Mouse (Mus musculus): ENCODE results near the gene Ccdc141. TPM values are rescaled to one million over a fixed set of nuclear protein-coding genes. Genes with fewer than 3 reads are reported as not detected.
"Not testable (repeated sequence)": the region's sequence is repeated elsewhere in the genome, so short reads cannot be mapped to it uniquely, and the experiment has no call there.

Ccdc141 gene
- total RNA-seq, 2 experiments from 2014 or later = 213 to 231 TPM

DNA sequence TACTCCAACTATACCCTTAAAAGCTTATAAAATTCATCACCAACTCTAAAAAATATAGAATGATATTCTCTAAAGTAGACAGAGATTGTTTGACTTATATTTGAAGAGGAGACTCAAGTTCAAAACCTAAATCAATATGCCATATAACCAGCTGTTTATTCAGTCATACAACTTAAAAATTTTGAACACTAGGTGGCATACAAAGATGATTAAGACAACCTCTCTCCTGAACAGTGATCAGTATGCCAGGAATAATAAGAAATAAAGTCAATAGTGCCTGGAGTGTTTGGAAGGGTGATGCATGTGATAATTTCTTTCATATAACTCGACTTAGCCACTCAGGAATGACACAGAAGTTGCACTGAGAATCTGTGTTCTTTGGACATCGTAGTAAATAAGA lies 89.3 kb downstream of the Ccdc141 start:
- intact Hi-C loops (cut with DNase I) = no loop called here
- DNase-seq = no peak

DNA sequence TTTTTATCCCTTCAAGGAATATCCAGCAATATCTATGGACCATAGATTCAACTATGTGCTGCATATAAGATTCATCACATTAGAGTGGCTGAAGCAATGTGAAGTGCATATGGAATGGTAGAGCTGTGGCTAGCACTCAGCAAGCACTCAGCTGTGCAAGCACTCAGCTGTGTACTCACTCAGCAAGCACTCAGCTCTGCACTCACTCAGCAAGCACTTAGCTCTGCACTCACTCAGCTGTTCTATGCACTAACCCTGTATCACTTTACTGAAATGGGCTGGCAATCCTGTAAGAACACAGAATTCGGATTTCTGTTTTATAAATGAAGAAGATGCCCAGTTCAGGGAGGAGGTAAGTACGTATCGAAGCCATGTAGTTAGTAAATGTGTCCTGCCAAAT lies 89.8 kb downstream of the Ccdc141 start:
- intact Hi-C loops (cut with DNase I) = no loop called here
- DNase-seq = no peak

DNA sequence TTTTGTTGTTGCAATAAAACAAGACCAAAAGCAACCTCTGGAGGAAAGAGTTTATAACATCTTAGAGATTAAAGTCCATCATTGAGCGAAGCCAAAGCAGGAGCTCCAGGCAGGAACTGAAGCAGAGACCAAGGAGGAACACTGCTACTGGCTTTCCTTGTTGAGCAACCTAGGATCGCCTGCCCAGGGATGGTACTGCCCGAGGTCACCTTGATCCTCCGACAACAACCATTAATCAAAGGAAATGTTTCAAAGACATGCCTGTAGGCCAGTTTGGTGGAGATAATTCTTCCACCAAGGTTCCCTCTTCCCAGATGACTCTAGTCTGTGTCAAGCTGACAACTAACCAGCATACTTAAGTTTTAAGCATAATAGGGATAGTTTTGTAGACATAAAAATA lies 91.7 kb downstream of the Ccdc141 start:
- DNase-seq = no peak
- intact Hi-C loops (cut with DNase I) = no loop called here

DNA sequence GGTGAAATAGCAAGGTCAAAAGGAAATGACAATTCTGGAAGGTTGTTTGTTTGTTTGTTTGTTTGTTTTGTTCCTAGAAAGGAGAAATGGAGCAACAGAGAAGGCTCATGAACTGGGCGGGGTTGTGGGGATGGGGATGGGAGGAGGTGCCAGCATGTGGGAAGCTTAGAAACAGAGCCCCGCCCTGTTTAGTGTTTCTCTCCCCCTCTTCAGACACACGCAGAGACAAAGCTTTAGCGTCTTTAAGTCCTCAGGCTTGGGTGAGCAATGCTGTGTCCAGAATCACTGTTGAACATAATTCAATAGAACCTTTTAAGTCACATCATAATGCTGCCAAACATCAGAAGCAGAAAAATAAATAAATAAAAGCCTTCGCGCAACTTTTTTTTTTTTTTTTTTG lies 96.1 kb downstream of the Ccdc141 start:
- intact Hi-C loops (cut with DNase I) = no loop called here
- DNase-seq = no peak

DNA sequence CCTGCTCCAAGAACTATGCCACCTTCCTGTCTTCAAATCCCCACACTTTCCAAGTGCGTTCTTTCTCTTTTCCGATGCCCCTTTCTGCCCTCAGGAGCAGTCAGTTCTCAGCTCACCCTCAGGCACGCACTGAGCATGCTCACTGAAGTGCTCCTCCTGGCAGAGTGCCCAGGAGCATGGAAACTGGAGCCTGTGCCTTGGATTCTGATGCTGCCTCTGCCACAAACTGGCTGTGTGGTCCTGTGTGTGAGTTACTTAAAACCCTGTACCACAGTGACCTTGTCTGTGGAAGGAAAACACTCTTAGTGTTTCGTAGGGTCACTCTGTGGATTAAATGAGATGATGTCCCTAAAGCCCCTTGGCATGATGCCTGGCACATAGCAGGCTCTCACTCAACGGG lies 96.5 kb downstream of the Ccdc141 start:
- DNase-seq = no peak
- intact Hi-C loops (cut with DNase I) = no loop called here

DNA sequence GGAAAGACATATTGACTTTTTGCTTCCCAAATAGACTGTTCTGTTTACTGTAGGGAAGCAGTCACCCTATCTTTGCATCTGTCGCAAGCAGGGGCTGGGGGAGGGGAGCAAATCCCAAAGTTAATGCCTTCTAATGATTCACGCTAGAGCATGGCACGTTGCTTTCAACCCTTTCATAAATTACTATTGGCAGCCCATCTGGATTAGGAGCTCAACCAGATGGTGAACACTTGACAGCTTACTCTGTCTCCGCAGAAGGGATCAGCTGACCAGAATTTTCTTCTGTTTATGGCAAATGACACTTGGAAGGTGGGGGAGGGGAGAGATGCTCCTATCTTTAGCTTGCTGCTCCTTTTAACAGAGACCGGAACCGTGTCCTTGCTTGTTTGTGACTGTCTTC lies 105.1 kb downstream of the Ccdc141 start:
- intact Hi-C loops (cut with DNase I) = loop anchor here (10.0 kb wide), 1 partner anchor 140 kb away; no protein-coding TSS in a partner anchor
- no peak for DNase-seq

DNA sequence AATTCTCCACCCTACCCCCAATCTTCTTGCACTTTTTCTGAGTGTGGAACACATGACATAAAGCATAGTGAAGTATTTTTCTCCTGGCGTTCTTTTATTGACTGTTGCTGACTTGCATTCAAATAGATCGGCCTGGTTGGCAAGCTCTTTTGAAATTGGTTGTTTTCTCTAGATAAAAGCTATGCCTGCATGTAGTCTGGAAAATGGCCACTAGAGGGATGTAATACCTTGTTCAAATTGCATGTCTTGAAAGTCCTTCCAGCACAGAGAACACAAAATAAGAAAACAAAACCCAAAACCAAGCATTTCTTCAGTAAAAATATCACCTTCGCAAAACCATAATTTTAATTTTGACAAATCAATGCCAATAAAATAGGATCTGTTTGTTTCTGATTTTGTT lies 108.6 kb downstream of the Ccdc141 start:
- peak in 1 of 2 experiments; percentile 58 for DNase-seq
- intact Hi-C loops (cut with DNase I) = loop anchor here (5.0 to 10.0 kb wide), 2 partner anchors 143 to 280 kb away; no protein-coding TSS in a partner anchor

DNA sequence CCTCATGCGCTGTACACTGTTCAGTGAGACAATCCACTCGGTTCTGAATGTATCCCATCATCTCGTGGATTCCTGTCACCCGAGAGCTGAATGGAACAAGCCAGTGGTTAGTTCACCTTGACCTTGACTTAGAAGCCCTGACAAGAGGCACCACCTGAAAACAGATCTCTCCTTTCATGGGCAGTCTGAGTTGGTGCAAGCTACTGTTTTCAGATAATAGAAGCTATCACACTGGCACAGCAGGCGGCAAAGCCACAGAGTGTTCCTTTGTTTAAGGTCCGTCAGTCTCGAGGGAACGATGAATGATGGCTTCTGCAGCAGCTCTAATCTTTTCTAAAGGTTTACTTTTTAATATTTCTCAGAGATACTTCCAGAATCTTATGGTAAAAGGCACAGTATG lies 110.8 kb downstream of the Ccdc141 start:
- intact Hi-C loops (cut with DNase I) = no loop called here
- DNase-seq = no peak

DNA sequence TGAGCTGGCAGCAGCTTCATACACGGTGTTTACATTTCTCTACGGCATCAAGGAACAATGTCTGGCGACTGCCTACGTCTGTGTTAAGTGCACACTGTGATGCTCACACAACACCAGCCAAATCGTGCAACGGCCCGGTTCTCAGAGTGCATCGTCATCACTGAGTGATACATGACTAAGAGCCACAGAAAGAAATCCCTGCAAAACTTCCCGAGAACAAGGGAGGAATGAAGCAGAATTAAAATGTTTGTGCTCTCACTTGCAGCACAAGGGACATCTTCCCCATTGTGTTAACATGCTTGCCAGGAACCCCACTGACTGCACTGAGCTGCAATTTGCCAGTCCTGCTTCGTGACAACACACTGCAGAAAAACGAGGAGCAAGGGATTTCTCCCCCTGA lies 114.1 kb downstream of the Ccdc141 start:
- no peak for DNase-seq
- intact Hi-C loops (cut with DNase I) = no loop called here

DNA sequence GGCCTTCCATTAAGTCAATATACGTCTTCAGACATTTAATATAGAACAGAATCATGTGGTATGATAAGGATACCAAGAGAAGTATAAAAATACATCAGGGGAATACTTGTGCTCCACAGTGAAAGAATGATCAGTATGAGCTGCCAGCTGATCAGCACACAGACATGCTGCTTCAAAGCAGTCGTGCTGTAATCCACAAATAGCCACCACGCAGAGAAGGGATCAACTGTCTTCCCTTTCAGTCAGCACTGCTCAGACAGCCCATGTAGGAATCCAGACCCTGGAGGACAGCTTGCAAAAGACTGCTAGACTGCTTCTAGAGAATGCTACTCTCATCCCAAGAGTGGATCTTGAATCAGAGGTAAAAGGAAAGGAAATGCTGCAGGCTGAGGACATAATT lies 127.5 kb downstream of the Ccdc141 start:
- peak in 1 of 2 experiments; percentile 18 for DNase-seq
- intact Hi-C loops (cut with DNase I) = no loop called here

DNA sequence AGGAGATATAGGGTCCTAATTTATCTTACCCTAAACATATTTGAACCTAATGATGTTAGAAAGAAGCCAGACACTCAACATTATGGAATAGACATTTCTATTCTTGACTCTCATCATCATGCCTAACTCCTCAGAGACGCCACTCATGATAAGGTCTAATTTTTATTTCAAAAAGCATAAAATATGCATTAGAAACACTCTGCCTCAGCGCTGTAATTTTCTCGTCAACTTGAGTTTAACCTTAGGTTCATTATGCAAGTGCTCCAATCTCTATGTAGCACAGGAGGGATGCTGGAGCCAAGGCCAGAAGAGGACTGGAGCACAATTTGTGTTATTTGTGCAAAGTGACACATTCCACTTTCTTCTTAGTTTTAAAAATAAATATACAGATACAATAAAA lies 130.8 kb downstream of the Ccdc141 start:
- intact Hi-C loops (cut with DNase I) = no loop called here
- DNase-seq = no peak

DNA sequence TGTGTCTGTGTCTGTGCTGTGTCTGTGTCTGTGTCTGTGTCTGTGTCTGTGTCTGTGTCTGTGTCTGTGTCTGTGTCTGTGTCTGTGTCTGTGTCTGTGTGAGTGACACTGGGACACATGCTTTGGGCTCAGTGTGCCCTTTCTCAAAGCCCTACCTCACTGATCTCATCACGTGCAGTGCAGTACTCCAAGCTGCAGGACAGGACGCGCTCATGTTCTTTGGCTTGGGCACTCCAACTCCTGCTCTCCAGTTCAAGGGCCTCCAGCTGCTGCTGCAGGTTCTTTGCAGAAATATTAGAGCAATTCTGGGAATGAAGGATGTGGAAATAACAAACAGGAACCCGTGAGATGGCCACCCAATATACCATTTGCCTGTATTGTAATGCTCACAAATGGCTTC lies 131.2 kb downstream of the Ccdc141 start:
- intact Hi-C loops (cut with DNase I) = no loop called here
- DNase-seq = peak in 1 of 2 experiments; percentile 17

DNA sequence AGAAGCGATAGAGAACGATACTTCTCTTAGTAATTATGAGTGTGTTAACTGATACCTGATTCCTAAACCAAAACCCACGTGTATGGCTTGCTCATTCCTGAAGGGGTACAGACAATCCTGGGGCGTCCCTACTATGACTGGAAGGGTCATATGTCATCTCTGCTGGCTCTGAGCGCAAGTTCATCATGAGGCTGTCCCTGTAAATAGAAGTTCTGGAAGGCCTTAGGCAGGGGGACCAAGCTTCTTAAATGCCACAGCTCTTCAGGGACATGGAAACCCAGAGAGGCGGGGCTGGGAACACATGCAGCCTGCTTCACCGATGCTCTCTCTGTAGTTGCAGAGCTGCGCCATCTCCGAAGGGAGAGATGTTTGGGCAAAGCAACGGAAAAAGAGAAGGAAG lies 133.2 kb downstream of the Ccdc141 start:
- intact Hi-C loops (cut with DNase I) = no loop called here
- no peak for DNase-seq

DNA sequence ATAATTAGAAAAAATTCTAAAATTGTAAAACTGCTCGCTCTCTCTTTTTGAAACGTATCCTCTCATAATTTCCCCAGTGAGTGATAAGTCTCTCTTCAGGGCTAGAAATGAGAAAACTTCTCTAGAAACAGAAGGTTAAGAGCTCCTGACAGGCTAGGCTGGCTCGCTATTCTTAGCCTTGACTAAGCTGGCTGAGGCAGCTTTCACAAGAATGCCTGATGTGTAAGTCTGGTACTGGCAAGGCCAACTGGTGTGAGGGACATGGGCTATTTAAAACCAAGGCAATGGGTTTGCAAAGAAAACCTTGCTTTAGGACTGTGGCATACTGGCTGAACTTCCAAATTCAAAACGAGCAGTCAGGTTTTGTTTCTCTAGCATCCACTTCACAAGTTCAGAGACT lies 136.3 kb downstream of the Ccdc141 start:
- peak in 1 of 2 experiments; percentile 23 for DNase-seq
- intact Hi-C loops (cut with DNase I) = no loop called here

DNA sequence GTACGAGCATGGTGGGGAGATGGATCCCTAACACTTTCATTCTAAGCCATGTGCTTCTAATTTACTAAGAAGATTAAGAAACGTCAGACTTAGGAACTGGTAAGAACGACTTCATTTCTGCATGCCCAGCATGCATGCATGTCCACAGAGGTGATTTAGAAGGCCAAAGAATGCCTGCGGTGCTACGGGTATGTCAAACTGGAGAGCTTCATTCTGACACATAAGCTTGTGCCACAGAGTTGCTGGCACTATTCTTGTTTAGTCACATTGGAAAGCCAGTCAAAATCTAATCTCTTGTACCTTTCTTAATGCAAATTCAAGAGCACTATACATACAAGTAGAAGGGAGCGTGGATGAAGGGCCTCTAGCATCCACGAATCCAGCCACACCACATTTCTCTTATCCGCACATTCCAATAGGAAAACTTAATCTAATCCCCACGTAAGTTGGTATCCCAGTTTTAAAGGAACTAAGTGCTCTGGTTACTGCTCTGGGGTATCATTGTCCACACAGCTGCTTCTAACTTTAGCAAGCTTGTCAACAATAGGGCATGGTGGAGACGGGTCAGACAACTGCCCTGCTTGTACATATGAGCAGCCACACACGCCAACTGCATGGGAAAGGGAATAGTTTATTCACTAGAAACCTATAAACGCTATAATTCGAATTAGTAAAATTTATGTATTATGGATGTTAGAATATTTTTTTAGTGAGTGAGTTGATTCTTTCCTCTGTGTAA lies 136.9 kb downstream of the Ccdc141 start:
- DNase-seq = peak in 1 of 2 experiments; percentile 12
- intact Hi-C loops (cut with DNase I) = no loop called here

DNA sequence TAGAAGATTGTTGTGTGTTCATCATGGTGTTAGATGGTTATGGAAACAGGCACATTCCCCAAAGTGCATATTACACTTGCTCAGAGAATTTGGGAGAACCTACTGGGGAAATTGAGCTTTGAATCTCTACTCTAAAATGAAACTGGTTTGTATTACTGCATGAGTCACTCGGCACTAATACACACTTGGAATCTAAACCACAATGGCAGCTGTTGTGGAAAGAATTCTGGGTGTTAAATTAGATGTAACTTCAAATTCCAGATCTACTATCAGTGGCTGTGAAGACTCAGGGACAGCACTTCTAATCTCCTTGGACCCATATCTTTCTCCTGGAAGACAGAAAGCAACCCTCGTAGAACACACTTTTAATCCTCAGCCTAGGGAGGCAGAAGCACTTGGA lies 149.8 kb downstream of the Ccdc141 start:
- no peak for DNase-seq
- intact Hi-C loops (cut with DNase I) = no loop called here

DNA sequence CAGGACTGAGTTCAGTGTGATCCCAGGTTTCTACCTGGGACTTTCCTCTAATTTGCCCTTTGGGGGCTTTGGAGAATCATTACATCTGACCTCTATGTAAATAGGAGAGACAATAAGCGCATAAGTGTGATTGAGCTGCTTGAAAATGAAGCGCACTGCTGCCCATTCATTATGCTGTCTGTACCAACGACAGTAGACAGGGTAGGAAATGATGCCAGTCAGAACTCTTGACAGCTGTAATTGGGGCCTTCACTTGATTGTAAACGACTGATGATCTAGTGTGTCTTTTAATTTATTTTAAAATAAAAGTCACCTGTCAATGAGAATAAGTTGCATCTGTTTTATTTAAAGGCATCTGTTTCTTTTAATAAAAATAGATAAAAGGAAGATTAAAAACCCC lies 152.7 kb downstream of the Ccdc141 start:
- DNase-seq = no peak
- intact Hi-C loops (cut with DNase I) = no loop called here

DNA sequence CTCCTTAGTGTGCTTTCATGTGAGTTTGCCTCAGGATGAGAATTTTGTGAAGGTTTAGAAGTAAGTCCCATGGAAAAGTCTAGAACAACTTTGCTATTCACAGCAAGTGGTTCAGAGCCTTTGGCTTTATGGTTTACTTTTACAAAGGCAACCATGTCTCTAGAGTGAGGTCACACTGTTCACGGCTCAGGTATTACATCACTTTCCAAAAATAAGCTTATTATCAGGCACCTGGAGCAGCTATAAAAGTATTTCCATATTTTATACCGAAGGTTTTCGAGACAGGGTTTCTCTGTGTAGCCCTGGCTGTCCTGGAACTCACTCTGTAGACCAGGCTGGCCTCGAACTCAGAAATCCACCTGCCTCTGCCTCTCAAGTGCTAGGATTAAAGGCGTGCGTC lies 157.0 kb downstream of the Ccdc141 start:
- DNase-seq; intact Hi-C loops (cut with DNase I): not testable (repeated sequence)

DNA sequence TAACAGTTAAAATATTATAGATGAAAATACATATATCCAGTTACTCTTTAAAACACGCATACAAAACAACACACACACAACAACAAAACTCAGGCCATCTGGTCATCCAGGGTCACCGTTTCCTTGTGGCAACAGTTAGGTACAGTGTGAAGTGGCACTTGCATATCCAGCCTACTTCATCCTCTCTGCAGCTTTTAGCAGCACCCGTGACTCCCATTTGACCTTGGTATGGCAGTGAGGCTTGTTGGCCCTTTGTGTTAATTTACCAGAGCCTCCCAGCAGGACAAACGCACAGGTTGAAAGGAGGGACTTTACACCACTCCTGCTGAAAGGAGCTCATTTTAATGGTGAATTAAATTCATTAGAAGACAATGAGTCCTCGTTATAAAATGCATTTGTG lies 158.5 kb downstream of the Ccdc141 start:
- DNase-seq = peak in 1 of 2 experiments; percentile 20
- intact Hi-C loops (cut with DNase I) = no loop called here

DNA sequence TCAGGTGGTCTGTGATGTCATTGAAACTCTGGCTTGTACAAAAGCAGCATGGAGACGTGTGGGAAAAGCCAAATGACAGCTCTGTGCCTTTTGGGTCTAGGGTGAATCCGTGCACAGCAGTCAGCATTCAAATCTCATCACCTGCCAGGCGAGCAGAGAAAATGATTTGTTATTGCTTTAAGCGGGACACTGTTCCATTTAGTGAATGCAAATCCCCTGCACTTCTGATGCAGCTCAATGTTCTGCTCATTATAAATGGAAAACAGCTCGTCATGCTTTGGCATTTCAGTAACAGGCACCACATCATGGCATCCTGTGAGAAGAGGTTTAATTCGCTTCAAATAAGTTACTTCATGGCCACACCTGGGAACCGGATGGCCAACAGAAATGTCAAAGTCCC lies 163.4 kb downstream of the Ccdc141 start:
- no peak for DNase-seq
- intact Hi-C loops (cut with DNase I) = no loop called here

DNA sequence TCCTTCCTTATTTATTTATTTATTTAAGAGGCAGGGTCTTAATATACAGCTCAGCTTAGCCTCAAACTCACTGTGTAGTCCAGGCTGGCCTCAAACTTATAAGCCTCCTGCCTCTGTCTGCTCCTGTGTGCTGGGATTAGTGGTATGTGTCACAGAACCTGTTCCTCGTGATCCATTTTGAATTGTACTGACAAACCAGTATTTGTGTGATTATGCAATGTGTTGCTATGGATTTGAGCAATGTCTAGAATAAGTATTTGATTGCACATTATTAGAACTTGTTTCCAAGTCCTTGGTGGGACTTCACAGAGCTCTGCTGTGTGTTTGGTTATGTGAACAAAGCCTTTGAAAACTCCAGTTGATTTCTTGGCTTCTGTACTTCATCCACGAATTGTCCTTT lies 167.3 kb downstream of the Ccdc141 start:
- intact Hi-C loops (cut with DNase I) = no loop called here
- no peak for DNase-seq

DNA sequence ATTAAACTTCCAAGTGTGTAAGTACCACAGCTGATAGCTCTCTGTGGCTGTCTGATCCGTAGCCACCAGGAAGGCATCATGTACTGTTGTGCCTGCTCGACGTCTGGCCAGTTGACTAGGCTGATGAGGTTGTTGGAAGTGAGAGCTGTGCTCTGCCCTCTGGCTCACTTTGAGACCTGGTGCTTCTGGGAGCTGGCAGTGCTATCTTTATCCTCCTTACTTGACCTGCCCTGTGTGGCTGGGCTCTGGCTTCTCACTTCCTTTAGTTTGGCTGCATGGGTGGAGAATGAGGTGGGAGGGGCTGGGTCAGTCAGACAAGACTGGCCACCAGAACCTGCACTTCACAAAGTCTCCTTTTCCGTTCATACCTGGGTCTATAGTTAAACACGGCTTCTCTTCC lies 172.1 kb downstream of the Ccdc141 start:
- peak; percentile 28 to 54 for DNase-seq
- intact Hi-C loops (cut with DNase I) = no loop called here
